Mouse (Mus musculus): ENCODE measurements at regions not wholly inside any gene's neighbourhood (a gene's known extent, or its start where the extent isn't known, plus 50 kb on each side); places are given as distances from the start of the nearest gene placed in this dataset.
A peak's percentile ranks its signal among the peaks of the same experiment; 100 is the strongest.

- peaks cover 2% of the 10 kb centered on the region; the same call in 1 of the 2 replicates for H3K9me3 ChIP-seq (ENCODE audit: control insufficient read depth, low read length)
- ATAC-seq (replicated peaks; ENCODE audit: low FRiP score) (no peak), DNase-seq (ENCODE audit: low spot score) (no peak)
- no peaks in the 10 kb centered on the region for H3K27me3 ChIP-seq (ENCODE audit: control insufficient read depth, insufficient read depth, low read length)
- H3K4me1 ChIP-seq (replicated peaks; ENCODE audit: control insufficient read depth, insufficient read depth, low read length) = no peaks in the 10 kb centered on the region
- H3K4me3 ChIP-seq (ENCODE audit: low read depth, low read length) = no peak overlapping the region
- 72% methylated on average over 5 of the region's 5 CpGs for WGBS
- H3K27ac ChIP-seq (ENCODE audit: low read depth, low read length) = no peak overlapping the region
- no peak overlapping the region for H3K9ac ChIP-seq (ENCODE audit: low read length)
- no peak overlapping the region for H3K4me2 ChIP-seq (ENCODE audit: low read depth, low read length, severe bottlenecking)
- no peaks in the 10 kb centered on the region for H3K36me3 ChIP-seq (ENCODE audit: control insufficient read depth, insufficient read depth, low read length)
Measured at GRCm38 (mm10) chr2:138123331-138123730, 133.0 kb upstream of the Btbd3 start.

GRCm38 (mm10) chr2:138120868-138121267, 135.5 kb upstream of the Btbd3 start:
- no peaks in the 10 kb centered on the region for H3K4me1 ChIP-seq (replicated peaks; ENCODE audit: control insufficient read depth, insufficient read depth, low read length)
- H3K9me3 ChIP-seq (ENCODE audit: control insufficient read depth, low read length) = peaks cover 3% of the 10 kb centered on the region; the same call in 1 of the 2 replicates
- no peak for ATAC-seq (replicated peaks; ENCODE audit: low FRiP score)
- H3K9ac ChIP-seq (ENCODE audit: low read length) = no peak overlapping the region
- H3K4me2 ChIP-seq (ENCODE audit: low read depth, low read length, severe bottlenecking) = no peak overlapping the region
- H3K27me3 ChIP-seq (ENCODE audit: control insufficient read depth, insufficient read depth, low read length) = no peaks in the 10 kb centered on the region
- no peak for DNase-seq (ENCODE audit: low spot score)
- no peaks in the 10 kb centered on the region for H3K36me3 ChIP-seq (ENCODE audit: control insufficient read depth, insufficient read depth, low read length)
- WGBS = 88% methylated on average over 1 of the region's 1 CpGs
- no peak overlapping the region for H3K27ac ChIP-seq (ENCODE audit: low read depth, low read length)
- no peak overlapping the region for H3K4me3 ChIP-seq (ENCODE audit: low read depth, low read length)

- Histone ChIP-seq H3K36me3 (ENCODE audit: control insufficient read depth, insufficient read depth, low read length) (no peaks in the 10 kb centered on the region), H3K27me3 (ENCODE audit: control insufficient read depth, insufficient read depth, low read length) (no peaks in the 10 kb centered on the region), H3K9me3 (ENCODE audit: control insufficient read depth, low read length) (peaks cover 3% of the 10 kb centered on the region; the same call in 1 of the 2 replicates), H3K4me1 (replicated peaks; ENCODE audit: control insufficient read depth, insufficient read depth, low read length) (no peaks in the 10 kb centered on the region), H3K27ac (ENCODE audit: low read depth, low read length) (no peak overlapping the region), H3K4me3 (ENCODE audit: low read depth, low read length) (no peak overlapping the region), H3K9ac (ENCODE audit: low read length) (no peak overlapping the region), H3K4me2 (ENCODE audit: low read depth, low read length, severe bottlenecking) (no peak overlapping the region)
- 86% methylated on average over 2 of the region's 2 CpGs for WGBS
- ATAC-seq (replicated peaks; ENCODE audit: low FRiP score) (no peak), DNase-seq (ENCODE audit: low spot score) (no peak)
Measured at GRCm38 (mm10) chr2:138120131-138120530, 136.2 kb upstream of the Btbd3 start.

- no peak for ATAC-seq (replicated peaks; ENCODE audit: low FRiP score)
- DNase-seq (ENCODE audit: low spot score) = no peak
- Histone ChIP-seq H3K9me3 (ENCODE audit: control insufficient read depth, low read length) (no peaks in the 10 kb centered on the region), H3K9ac (ENCODE audit: low read length) (no peak overlapping the region), H3K27ac (ENCODE audit: low read depth, low read length) (no peak overlapping the region), H3K4me3 (ENCODE audit: low read depth, low read length) (no peak overlapping the region), H3K36me3 (ENCODE audit: control insufficient read depth, insufficient read depth, low read length) (no peaks in the 10 kb centered on the region), H3K27me3 (ENCODE audit: control insufficient read depth, insufficient read depth, low read length) (no peaks in the 10 kb centered on the region), H3K4me1 (replicated peaks; ENCODE audit: control insufficient read depth, insufficient read depth, low read length) (no peaks in the 10 kb centered on the region), H3K4me2 (ENCODE audit: low read depth, low read length, severe bottlenecking) (no peak overlapping the region)
- WGBS = 84% methylated on average over 2 of the region's 2 CpGs
Measured at GRCm38 (mm10) chr2:138099777-138100176, 156.6 kb upstream of the Btbd3 start.

- WGBS = 88% methylated on average over 6 of the region's 6 CpGs
- Histone ChIP-seq H3K27ac (ENCODE audit: low read depth, low read length) (no peak overlapping the region), H3K9me3 (ENCODE audit: control insufficient read depth, low read length) (no peaks in the 10 kb centered on the region), H3K36me3 (ENCODE audit: control insufficient read depth, insufficient read depth, low read length) (no peaks in the 10 kb centered on the region), H3K4me1 (replicated peaks; ENCODE audit: control insufficient read depth, insufficient read depth, low read length) (no peaks in the 10 kb centered on the region), H3K4me2 (ENCODE audit: low read depth, low read length, severe bottlenecking) (no peak overlapping the region), H3K4me3 (ENCODE audit: low read depth, low read length) (no peak overlapping the region), H3K27me3 (ENCODE audit: control insufficient read depth, insufficient read depth, low read length) (no peaks in the 10 kb centered on the region), H3K9ac (ENCODE audit: low read length) (no peak overlapping the region)
- ATAC-seq (replicated peaks; ENCODE audit: low FRiP score) (no peak), DNase-seq (ENCODE audit: low spot score) (no peak)
Measured at GRCm38 (mm10) chr2:138085390-138085789, 171.0 kb upstream of the Btbd3 start.

- Histone ChIP-seq H3K36me3 (ENCODE audit: control insufficient read depth, insufficient read depth, low read length) (no peaks in the 10 kb centered on the region), H3K4me1 (replicated peaks; ENCODE audit: control insufficient read depth, insufficient read depth, low read length) (no peaks in the 10 kb centered on the region), H3K4me3 (ENCODE audit: low read depth, low read length) (no peak overlapping the region), H3K9ac (ENCODE audit: low read length) (no peak overlapping the region), H3K27ac (ENCODE audit: low read depth, low read length) (no peak overlapping the region), H3K27me3 (ENCODE audit: control insufficient read depth, insufficient read depth, low read length) (no peaks in the 10 kb centered on the region), H3K9me3 (ENCODE audit: control insufficient read depth, low read length) (no peaks in the 10 kb centered on the region), H3K4me2 (ENCODE audit: low read depth, low read length, severe bottlenecking) (no peak overlapping the region)
- DNase-seq (ENCODE audit: low spot score) (no peak), ATAC-seq (replicated peaks; ENCODE audit: low FRiP score) (no peak)
- 89% methylated on average over 6 of the region's 6 CpGs for WGBS
Measured at GRCm38 (mm10) chr2:138084564-138085283, 171.6 kb upstream of the Btbd3 start.

GRCm38 (mm10) chr2:138074020-138074613, 182.2 kb upstream of the Btbd3 start:
- no peaks in the 10 kb centered on the region for H3K27me3 ChIP-seq (ENCODE audit: control insufficient read depth, insufficient read depth, low read length)
- no peak for ATAC-seq (replicated peaks; ENCODE audit: low FRiP score)
- H3K36me3 ChIP-seq (ENCODE audit: control insufficient read depth, insufficient read depth, low read length) = no peaks in the 10 kb centered on the region
- no peak overlapping the region for H3K4me2 ChIP-seq (ENCODE audit: low read depth, low read length, severe bottlenecking)
- H3K4me3 ChIP-seq (ENCODE audit: low read depth, low read length) = no peak overlapping the region
- no peaks in the 10 kb centered on the region for H3K9me3 ChIP-seq (ENCODE audit: control insufficient read depth, low read length)
- no peak for DNase-seq (ENCODE audit: low spot score)
- WGBS = 79% methylated on average over 6 of the region's 6 CpGs
- no peak overlapping the region for H3K9ac ChIP-seq (ENCODE audit: low read length)
- no peaks in the 10 kb centered on the region for H3K4me1 ChIP-seq (replicated peaks; ENCODE audit: control insufficient read depth, insufficient read depth, low read length)
- no peak overlapping the region for H3K27ac ChIP-seq (ENCODE audit: low read depth, low read length)

- Histone ChIP-seq H3K4me3 (ENCODE audit: low read depth, low read length) (no peak overlapping the region), H3K4me2 (ENCODE audit: low read depth, low read length, severe bottlenecking) (no peak overlapping the region), H3K9ac (ENCODE audit: low read length) (no peak overlapping the region), H3K36me3 (ENCODE audit: control insufficient read depth, insufficient read depth, low read length) (no peaks in the 10 kb centered on the region), H3K27ac (ENCODE audit: low read depth, low read length) (no peak overlapping the region), H3K27me3 (ENCODE audit: control insufficient read depth, insufficient read depth, low read length) (no peaks in the 10 kb centered on the region), H3K4me1 (replicated peaks; ENCODE audit: control insufficient read depth, insufficient read depth, low read length) (no peaks in the 10 kb centered on the region), H3K9me3 (ENCODE audit: control insufficient read depth, low read length) (no peaks in the 10 kb centered on the region)
- no peak for DNase-seq (ENCODE audit: low spot score)
- peak; percentile 46; the same call in 1 of the 2 replicates for ATAC-seq (replicated peaks; ENCODE audit: low FRiP score)
- WGBS = 33% methylated on average over 6 of the region's 6 CpGs
Measured at GRCm38 (mm10) chr2:138072165-138072728, 184.1 kb upstream of the Btbd3 start.
